Mouse (Mus musculus): ENCODE measurements around the gene Ppm1j. TPM values are rescaled to one million over a fixed set of nuclear protein-coding genes. Genes with fewer than 3 reads are reported as not detected.

The Ppm1j gene
- polyA plus RNA-seq, 1 experiment = not detected

- H3K36me3 ChIP-seq (ENCODE audit: control insufficient read depth) = peaks cover 33% of the 10 kb centered on the region
- H3K4me3 ChIP-seq (replicated peaks) = peak within 1 kb of the TSS; percentile 91
- no peaks in the 10 kb centered on the region for H3K27me3 ChIP-seq (ENCODE audit: control insufficient read depth)
- peaks cover 25% of the 10 kb centered on the region for H3K4me1 ChIP-seq (ENCODE audit: control insufficient read depth)
- no peak for TF ChIP-seq TAL1 (IDR thresholded peaks at IDR 0.05; ENCODE audit: low read length)
- TF ChIP-seq GATA1 (IDR thresholded peaks at IDR 0.05; ENCODE audit: low read length) = no peak
- H3K9me3 ChIP-seq (ENCODE audit: control insufficient read depth, low read length) = no peaks in the 10 kb centered on the region
Observed at GRCm38 (mm10) chr3:104817991-104818748, 37.3 kb downstream of the Ppm1j start, which contains the start of gene Mov10. TSS of gene Mov10 (minus strand) at chr3:104818563.

- Histone ChIP-seq H3K4me3 (replicated peaks) (peak overlapping the region; percentile 91), H3K36me3 (ENCODE audit: control insufficient read depth) (peaks cover 33% of the 10 kb centered on the region), H3K9me3 (ENCODE audit: control insufficient read depth, low read length) (no peaks in the 10 kb centered on the region), H3K27me3 (ENCODE audit: control insufficient read depth) (no peaks in the 10 kb centered on the region), H3K4me1 (ENCODE audit: control insufficient read depth) (peaks cover 25% of the 10 kb centered on the region)
- no peak for TF ChIP-seq TAL1 (IDR thresholded peaks at IDR 0.05; ENCODE audit: low read length)
- no peak for TF ChIP-seq GATA1 (IDR thresholded peaks at IDR 0.05; ENCODE audit: low read length)
Observed at GRCm38 (mm10) chr3:104818749-104819134, 37.9 kb downstream of the Ppm1j start.

- Histone ChIP-seq H3K9me3 (ENCODE audit: control insufficient read depth, low read length) (no peaks in the 10 kb centered on the region), H3K36me3 (ENCODE audit: control insufficient read depth) (peaks cover 40% of the 10 kb centered on the region), H3K4me3 (replicated peaks) (no peak overlapping the region), H3K27me3 (ENCODE audit: control insufficient read depth) (no peaks in the 10 kb centered on the region), H3K4me1 (ENCODE audit: control insufficient read depth) (peaks cover 25% of the 10 kb centered on the region)
- TF ChIP-seq GATA1 (IDR thresholded peaks at IDR 0.05; ENCODE audit: low read length) (no peak), TAL1 (IDR thresholded peaks at IDR 0.05; ENCODE audit: low read length) (no peak)
Observed at GRCm38 (mm10) chr3:104820426-104820825, 39.6 kb downstream of the Ppm1j start.

GRCm38 (mm10) chr3:104822413-104822812 is 41.6 kb downstream of the Ppm1j start:
- no peak overlapping the region for H3K4me3 ChIP-seq (replicated peaks)
- peaks cover 56% of the 10 kb centered on the region for H3K36me3 ChIP-seq (ENCODE audit: control insufficient read depth)
- no peak for TF ChIP-seq TAL1 (IDR thresholded peaks at IDR 0.05; ENCODE audit: low read length)
- TF ChIP-seq GATA1 (IDR thresholded peaks at IDR 0.05; ENCODE audit: low read length) = no peak
- peaks cover 20% of the 10 kb centered on the region for H3K4me1 ChIP-seq (ENCODE audit: control insufficient read depth)
- H3K9me3 ChIP-seq (ENCODE audit: control insufficient read depth, low read length) = no peaks in the 10 kb centered on the region
- no peaks in the 10 kb centered on the region for H3K27me3 ChIP-seq (ENCODE audit: control insufficient read depth)

Other genes starting within 250 kb of the Ppm1j start
- 12.8 and 18.6 TPM in 2 replicates for gene Slc16a1, start 142.4 kb upstream of the Ppm1j start, polyA plus RNA-seq (2012)
- not detected in 2 replicates for gene Fam19a3, start 784 bp downstream of the Ppm1j start, polyA plus RNA-seq (2012)
- gene Rhoc, start 7.3 kb downstream of the Ppm1j start, polyA plus RNA-seq (2012) = 0.24 and 0.47 TPM in 2 replicates
- 0.85 and 1.0 TPM in 2 replicates for gene Mov10, start 37.5 kb downstream of the Ppm1j start, polyA plus RNA-seq (2012)
- gene St7l, start 82.9 kb downstream of the Ppm1j start, polyA plus RNA-seq (2012) = 0.43 and 0.44 TPM in 2 replicates
- gene Capza1, start 83.4 kb downstream of the Ppm1j start, polyA plus RNA-seq (2012) = 0.49 and 0.54 TPM in 2 replicates
- gene Wnt2b, start 180.9 kb downstream of the Ppm1j start, polyA plus RNA-seq (2012) = not detected in 2 replicates